Mouse (Mus musculus) urinary bladder, postnatal 14 days (tissue): Measurements from ENCODE around the gene Urad.

Source experiments
- DNase-seq: peaks from one replicate; pipeline ENCODE4 v3.0.0; 2021; ENCODE audit warnings: low spot score

The Urad gene

DNA sequence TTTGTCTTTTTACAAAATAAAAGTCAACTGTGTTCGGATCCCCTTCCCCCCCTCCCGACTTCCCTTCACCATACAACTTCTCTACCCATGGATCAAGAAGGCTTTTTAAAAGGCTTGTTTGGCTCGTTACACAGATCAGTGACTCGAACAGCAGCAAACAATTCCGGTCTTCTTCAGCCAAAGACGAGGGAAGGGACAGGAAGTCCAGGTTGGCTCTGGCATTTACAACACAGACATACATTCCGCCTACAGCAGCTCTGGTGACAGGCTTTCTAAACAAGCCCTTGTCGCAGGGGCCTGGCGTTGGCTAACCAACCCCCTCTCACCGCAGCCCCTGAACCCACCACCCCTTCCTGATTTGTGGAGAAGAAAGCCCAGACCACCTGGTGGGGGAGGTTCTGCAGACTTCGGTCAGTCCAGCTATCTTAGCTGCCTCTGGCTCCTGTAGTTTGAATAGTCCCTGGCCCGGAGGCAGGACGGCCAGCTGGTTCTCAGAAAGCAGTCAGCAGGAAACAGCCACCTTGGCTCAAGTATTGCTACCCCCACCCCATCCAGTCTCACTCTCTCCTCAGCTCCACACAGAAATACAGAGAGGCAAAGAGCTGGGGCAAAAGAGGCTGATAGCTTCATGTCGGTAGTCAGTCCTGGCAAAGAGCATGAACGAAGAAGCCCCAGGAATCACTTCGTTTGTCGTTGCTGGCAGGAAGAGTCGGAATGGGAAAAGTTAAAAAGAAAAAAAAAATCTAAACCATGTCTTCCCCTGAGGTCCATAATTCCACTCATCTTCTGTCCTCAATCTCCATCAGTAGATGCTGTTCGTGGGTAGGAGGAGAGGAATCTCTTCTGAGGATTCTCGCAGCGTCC, 21.1 kb downstream of the Urad start:
- DNase-seq: no peak

DNA sequence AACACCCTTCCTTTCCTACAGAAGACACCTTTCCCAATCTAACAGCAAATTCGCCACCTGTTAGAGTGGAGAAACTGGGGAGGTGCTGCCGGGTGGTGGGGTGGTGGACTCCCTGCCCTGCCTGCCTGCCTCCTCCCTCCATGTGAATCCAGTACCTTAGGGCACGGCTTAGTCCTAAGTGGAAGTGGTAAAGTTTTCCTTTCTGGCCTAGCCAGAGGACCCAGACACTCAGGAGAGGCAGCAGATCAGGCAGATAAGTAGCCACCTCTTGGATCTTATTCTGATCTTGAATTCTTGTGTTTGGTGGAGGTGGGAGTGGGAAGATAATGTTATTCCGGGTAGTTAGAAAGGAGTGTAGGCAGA, 22.3 kb downstream of the Urad start:
- DNase-seq: no peak

- peak; percentile 50 for DNase-seq
These were observed 22.8 kb downstream of the Urad start for GRCm38 (mm10) chr5:147299255-147300000.

- no peak for DNase-seq
These were observed 25.0 kb downstream of the Urad start for GRCm38 (mm10) chr5:147297249-147297648.

DNA sequence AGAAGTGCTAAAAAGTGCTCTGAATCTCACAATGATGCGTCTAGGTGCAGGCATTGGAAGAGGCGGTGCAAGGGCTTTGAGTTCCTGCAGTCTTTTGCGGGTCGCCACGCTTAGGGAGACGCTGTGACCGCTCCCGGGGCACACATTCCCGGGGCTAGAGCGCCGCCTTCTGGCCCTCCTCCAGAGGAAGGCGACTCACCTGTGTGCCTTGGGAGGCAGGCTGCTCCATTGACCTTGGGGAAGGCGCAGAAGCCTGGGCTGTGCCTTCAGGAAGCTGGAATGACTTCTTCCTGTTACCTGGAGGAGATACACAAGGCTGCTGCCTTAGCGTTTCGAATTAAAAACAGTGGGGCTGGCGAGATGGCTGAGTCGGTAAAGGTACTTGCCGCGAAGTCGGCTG, 28.1 kb downstream of the Urad start:
- no peak for DNase-seq

DNA sequence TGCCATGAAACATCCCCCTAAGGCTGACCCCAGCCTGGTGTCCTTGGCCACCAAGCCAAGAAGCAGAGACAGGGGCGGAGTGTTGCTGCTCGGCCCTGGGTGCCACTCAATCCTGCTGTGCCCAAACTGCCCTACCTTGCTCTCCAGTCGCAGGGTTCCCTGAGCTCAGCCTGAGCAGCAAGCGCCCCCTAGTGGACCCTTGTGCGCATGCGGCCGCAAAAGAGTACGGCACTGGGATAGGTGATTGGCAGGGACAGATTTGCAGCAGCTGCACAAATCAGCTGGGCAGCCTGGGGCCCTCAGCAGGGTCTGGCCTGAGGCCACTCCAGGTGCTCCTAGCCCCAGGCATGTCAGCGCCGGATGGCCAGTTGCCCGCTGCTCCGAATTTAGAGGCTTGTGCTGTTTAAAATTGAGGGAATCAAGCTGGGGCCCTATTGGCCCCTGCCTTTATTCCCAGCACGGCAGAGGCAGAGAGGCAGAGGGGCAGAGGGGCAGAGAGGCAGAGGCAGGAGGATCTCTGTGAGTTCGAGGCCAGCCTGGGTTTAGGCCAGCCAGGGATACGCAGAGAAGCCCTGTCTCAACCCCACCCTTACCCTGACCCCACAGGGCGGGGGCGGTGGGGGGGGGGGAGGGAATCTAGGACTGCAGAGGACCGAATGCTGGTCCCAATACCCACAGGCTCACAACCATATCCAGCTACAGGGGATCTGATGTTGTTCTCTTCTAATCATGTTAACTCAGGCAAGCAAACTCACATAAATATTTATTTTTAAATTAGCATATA, 28.9 kb downstream of the Urad start:
- DNase-seq: peak; percentile 67

DNA sequence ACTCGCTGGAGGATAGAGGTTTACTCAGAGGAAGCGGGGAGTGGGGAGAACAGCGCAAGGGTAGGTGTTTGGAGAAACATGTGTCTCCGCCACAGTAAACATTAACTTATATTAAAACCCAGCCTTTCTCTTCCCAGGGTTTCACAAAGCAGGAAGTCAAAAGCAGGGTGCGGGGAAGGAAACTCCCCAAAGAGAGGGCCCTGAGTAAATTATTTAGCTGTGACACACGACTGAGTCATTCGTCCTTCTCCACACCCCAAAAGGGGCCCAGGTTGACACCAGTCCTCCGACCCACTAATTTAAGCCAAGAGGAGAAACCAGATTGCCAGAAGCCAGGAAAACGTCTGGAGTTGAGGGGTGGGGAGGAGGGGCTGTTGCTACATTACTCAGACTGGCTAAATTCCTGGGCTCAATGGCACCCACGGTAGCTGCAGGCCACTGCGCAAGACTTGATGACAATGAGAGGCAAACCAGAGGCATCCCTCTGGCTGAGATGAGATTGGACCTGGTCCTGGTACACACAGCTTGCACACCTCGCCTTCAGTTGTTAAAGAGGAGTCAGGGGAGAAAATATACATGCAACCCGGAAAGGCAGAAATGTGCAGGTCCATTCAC, 29.6 kb downstream of the Urad start:
- no peak for DNase-seq

GRCm38 (mm10) chr5:147291764-147292505, 30.3 kb downstream of the Urad start:
- DNase-seq: no peak

DNA sequence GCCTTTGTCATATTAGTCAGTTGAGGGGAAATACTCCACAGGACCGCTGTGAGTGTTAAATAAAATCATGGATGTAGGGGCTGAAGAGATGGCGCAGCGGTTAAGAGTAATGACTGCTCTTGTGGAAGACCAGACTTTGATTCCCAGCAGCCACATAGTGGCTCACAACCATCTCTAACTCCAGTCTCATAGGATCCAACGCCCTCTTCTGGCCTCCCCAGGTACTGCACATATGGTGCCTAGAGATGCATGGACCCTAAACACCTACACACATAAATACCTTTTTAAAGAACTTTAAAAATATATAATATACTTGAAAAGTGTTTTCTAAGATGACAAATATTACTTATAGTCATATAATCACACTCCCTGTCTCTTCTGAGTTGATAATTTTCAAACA, 37.9 kb downstream of the Urad start:
- no peak for DNase-seq

- no peak for DNase-seq
These were observed 44.7 kb downstream of the Urad start for GRCm38 (mm10) chr5:147277547-147277925.

DNA sequence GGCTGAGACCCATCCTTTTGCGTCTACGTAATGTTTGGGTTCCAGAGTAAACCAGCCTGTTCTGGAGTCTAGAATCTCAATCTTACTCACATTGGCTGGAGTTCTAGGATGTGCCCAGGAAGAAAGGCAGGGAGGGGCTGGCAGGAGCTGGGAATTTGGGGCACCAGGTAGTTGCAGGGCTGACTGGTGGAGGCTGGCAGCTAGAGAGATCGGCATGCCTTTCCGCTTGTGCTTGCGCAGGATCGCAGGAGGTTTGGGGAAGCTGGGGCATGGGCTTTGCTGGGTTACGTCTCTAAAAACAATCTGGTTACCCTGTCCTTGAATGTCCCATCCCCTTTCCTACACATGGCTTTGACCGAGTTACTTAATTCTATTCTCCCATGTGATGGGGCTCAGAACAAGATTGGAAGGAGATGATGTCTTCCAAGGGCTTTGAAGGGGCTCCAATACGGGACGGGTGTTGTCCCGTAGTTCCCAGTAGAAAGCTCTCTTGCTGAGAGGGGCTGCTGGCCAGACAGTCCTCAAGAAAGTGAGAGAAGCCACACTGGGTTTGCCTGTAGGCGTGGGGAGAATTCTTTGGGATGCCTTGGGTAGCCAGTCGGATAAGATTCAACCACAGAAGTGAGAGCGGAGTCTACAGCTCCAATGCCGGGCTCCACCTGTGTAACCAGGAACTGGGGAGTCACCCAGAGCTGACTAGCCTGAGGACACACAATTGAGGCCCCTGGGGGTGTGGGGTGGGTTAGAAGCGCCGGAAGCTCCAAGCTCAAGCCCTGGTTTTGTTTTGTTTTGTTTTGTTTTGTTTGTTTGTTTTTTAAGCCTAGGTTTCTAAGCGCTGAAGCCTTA, 45.3 kb downstream of the Urad start:
- no peak for DNase-seq

- no peak for DNase-seq
These were observed 46.5 kb downstream of the Urad start for GRCm38 (mm10) chr5:147275761-147276160.

- no peak for DNase-seq
These were observed 47.8 kb downstream of the Urad start for GRCm38 (mm10) chr5:147274174-147275141.

GRCm38 (mm10) chr5:147272808-147273345, 49.4 kb downstream of the Urad start:
- DNase-seq: no peak

DNA sequence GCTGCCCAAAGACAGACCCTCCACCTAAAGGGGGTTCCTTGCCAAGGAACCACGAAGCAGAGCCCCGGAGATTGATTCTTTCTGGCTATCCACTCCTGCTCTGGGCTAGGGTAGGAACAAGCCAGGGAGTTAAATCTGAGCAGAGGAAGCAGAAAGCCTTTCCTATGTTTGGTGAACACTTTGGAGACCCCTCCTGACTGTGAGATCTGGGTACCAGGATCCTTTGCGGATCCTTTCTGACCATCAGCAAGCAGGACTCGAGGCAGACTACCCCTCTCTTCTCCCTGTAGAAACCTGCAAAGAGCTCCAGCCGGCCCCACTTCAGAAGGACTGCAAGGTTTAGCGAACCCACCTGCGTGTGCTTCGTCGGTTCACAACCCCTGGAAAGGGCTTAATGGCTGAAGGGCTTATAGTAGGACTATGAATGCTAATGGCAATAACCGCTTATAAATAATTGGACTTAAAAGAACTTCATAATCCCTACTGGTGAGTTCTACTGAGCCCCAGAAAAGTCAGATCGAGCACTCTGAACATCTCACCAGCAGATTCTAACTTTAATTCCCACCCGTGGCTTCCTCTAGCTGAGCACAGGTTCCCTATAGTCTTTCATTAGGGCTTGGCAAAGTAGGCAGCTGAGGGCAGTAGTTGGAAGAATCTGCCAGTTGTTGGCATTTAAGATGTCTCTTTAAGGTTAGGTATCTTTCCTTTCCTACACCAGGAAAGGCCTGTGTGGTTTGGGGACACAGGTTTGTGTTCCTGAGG, 50.0 kb downstream of the Urad start:
- DNase-seq: no peak

GRCm38 (mm10) chr5:147270673-147271655, 51.3 kb downstream of the Urad start:
- no peak for DNase-seq
